Mouse (Mus musculus) megakaryocyte, embryonic 14.5 days (primary cell): ENCODE results near the gene Csnk2a2.

Experiments used
- FLI1 ChIP-seq: IDR thresholded peaks from 2 replicates; pipeline ENCODE4 v1.6.1; 2012; ENCODE audit warnings: low read length, inconsistent platforms, mixed read lengths
- GATA1 ChIP-seq: IDR thresholded peaks from 3 replicates; pipeline ENCODE4 v1.6.1; 2012; ENCODE audit warnings: mixed read lengths, low read length, inconsistent platforms, borderline replicate concordance

DNA sequence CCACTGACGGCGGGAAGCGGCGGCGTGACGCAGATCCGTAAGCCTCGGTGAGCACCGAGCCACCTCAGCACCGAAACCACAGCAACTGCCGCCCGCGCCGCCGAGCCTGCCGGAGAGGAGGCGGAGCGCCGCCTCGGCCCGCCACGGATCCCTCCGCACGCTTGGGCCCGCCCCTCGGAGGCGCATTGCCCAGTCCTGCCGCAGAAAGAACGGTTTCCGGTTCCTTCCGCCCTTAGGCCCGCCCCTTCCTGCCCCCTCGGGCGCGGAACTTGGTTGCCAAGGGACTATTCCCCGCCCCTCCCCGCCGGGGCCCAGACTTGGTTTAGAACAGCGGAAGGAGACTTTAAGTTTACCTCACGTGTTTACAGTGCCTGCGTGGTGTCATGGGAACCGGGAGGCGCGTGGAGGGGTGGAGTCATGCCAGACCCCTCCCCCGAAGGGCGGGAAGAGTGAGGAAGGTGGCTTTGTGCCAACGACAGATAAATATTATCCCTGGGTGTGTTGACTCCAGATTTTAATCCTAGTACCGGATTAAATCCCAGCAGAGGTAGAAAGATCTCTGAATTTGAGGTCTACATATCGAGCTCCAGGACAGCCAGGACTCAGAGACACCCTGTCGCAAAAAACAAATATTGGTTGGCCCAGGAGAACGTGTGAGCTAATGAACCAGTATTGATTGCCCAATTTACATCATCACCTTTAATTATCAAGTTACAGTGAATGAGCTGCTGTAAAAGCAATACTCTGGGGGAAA, 55.0 kb downstream of the Csnk2a2 start, which contains the start of gene Cfap20:
- TF ChIP-seq GATA1, result no peak
- peak; percentile 86 for TF ChIP-seq FLI1
